Comparison of ENCODE assay signal across 9 mouse cellular contexts in the genomic region with DNA sequence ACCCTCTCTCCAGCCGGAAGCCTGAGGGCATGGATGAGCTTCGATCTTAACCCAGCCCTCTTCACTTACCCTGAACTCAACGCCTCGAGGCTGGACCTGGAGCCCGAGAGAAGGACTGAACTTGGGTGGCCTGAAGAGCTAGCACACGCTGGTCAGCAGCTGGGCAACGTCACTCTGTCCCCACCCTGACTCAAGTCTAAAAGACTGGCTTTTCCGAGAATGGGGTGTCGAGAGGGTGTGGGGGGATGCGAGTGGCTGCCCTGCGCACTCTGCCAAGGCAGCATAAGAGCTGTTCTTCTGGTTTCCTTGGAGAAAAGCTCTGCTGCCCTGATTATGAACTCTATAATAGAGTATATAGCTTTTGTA. TPM values are rescaled to one million over a fixed set of nuclear protein-coding genes. Genes with fewer than 3 reads are reported as not detected.
DNase-seq lines count a peak whose midpoint lies in the region; ATAC-seq and TF ChIP-seq lines count a peak whose summit lies in the region.
"Had no signal": no experiment of that assay in that cellular context is flagged by ENCODE, and none has a peak within 500 bp of the region (broad histone marks: within the 10 kb centered on the region; RNA-seq: fewer than 3 reads in every experiment).

No protein-coding gene starts in this region.

- no peak for TF ChIP-seq CTCF in gastrocnemius, adult 2 months (IDR thresholded peaks at IDR 0.05)
- TF ChIP-seq CTCF in thymus, adult 2 months (IDR thresholded peaks at IDR 0.05; ENCODE audit: borderline replicate concordance, control insufficient read depth, extremely low read depth, insufficient read depth, low read length, poor library complexity) = 0 out of 2 replicates have a peak, but pooled peaks have one; percentile 1

- H3K36me3 ChIP-seq in thymus, adult 2 months (ENCODE audit: control insufficient read depth, insufficient read depth, low read length) = peaks cover 5% of the 10 kb centered on the region; the same call in 1 of the 2 replicates
- H3K36me3 ChIP-seq in liver, embryonic 12.5 days = no peaks in the 10 kb centered on the region

- peak overlapping the region; percentile 58 for H3K9ac ChIP-seq in liver, embryonic 12.5 days

- peak overlapping the region; percentile 60 for H3K4me2 ChIP-seq in liver, embryonic 12.5 days

- H3K27me3 ChIP-seq in thymus, adult 2 months (ENCODE audit: control insufficient read depth, insufficient read depth, low read length) = no peaks in the 10 kb centered on the region
- H3K27me3 ChIP-seq in liver, embryonic 12.5 days (replicated peaks) = peaks cover 96% of the 10 kb centered on the region

- WGBS in thymus, adult 2 months = 5% methylated on average over 11 of the region's 11 CpGs
- WGBS in liver, embryonic 12.5 days (ENCODE audit: insufficient replicate concordance) = 1% methylated on average over 11 of the region's 11 CpGs

- peak; percentile 9 for TF ChIP-seq POLR2A in thymus, adult 2 months (IDR thresholded peaks at IDR 0.05; ENCODE audit: control insufficient read depth, extremely low read depth, insufficient read depth, low read length, poor library complexity)

- H3K4me3 ChIP-seq in gastrocnemius, adult 2 months = peak overlapping the region; percentile 81
- H3K4me3 ChIP-seq in thymus, adult 2 months (ENCODE audit: control insufficient read depth, insufficient read depth, low read length) = peak overlapping the region; percentile 91
- peak overlapping the region; percentile 58 for H3K4me3 ChIP-seq in liver, embryonic 12.5 days

- no peak for DNase-seq in gastrocnemius, adult 2 months
- DNase-seq in gastrocnemius, postnatal 4 days (ENCODE audit: low spot score in 2 of 2) = no peak
- no peak for DNase-seq in thymus, adult 2 months
- no peak for DNase-seq in thymus, postnatal 36 days
- DNase-seq in urinary bladder, postnatal 4 days (ENCODE audit: low spot score in 2 of 2) = no peak
- no peak for DNase-seq in cerebellum, adult 9-11 months
- no peak for DNase-seq in thymus, adult 18-20 months
- DNase-seq: cerebellum, adult 8-10 months had no signal

- H3K27ac ChIP-seq in gastrocnemius, adult 2 months = peak overlapping the region; percentile 97
- peak overlapping the region; percentile 71 for H3K27ac ChIP-seq in thymus, adult 2 months (ENCODE audit: control insufficient read depth, insufficient read depth, low read length)
- H3K27ac ChIP-seq in liver, embryonic 12.5 days = peak overlapping the region; percentile 79

- peaks cover 46% of the 10 kb centered on the region for H3K4me1 ChIP-seq in thymus, adult 2 months (replicated peaks; ENCODE audit: control insufficient read depth, insufficient read depth, low read length)
- H3K4me1 ChIP-seq in liver, embryonic 12.5 days = peaks cover 78% of the 10 kb centered on the region

- intact Hi-C loops in gastrocnemius, adult 2 months (cut with DNase I) = loop anchor here (10.0 kb wide), 1 partner anchor 170 kb away; the partner anchor contains the start of gene Lypla2

- no peaks in the 10 kb centered on the region for H3K9me3 ChIP-seq in liver, embryonic 12.5 days (replicated peaks)

- ATAC-seq in liver, embryonic 12.5 days = no peak

RNA-seq across cellular contexts. Expression of gene Id3, which starts 1.6 kb away (rescaled TPM):
- 10 to 100 TPM; 11.3 to 21.9 TPM for total RNA-seq in gastrocnemius, adult 2 months (2021)
- total RNA-seq in gastrocnemius, postnatal 4 days (2021) = 10 to 100 TPM; 51.3 to 59.3 TPM
- 312 and 357 TPM in 2 replicates for polyA plus RNA-seq in thymus, adult 2 months (2012; rRNA removed)
- polyA plus RNA-seq in liver, embryonic 12.5 days (2016; fragmentation: Nextera tagmentation; extraction: Ambion mirVana) = 80.9 and 88.1 TPM in 2 replicates

RNA-seq across cellular contexts. Expression of gene E2f2, which starts 27.3 kb away (rescaled TPM):
- total RNA-seq in gastrocnemius, adult 2 months (2021) = 1 to 10 TPM in 1 of 2 experiments, under 1 TPM in 1; 0.48 to 1.1 TPM
- total RNA-seq in gastrocnemius, postnatal 4 days (2021) = 10 to 100 TPM; 18.4 to 19.4 TPM
- 164 and 208 TPM in 2 replicates for polyA plus RNA-seq in thymus, adult 2 months (2012; rRNA removed)
- 63.4 and 69.1 TPM in 2 replicates for polyA plus RNA-seq in liver, embryonic 12.5 days (2016; fragmentation: Nextera tagmentation; extraction: Ambion mirVana)

Comparison
In these comparisons a context has a peak if more than half of its experiments do, and no peak if none do; other contexts are left out.
1. RNA of gene E2f2, which starts 27.3 kb away (total RNA-seq): 18.4 to 19.4 TPM in gastrocnemius, postnatal 4 days; 0.48 to 1.1 TPM in gastrocnemius, adult 2 months; every median in the first group is over 4 times any median in the second.
2. Peak in every context shown above with its lines, with median percentiles within 50 percentile points of each other: H3K27ac ChIP-seq and H3K4me3 ChIP-seq.